Mouse (Mus musculus) midbrain, embryonic 14.5 days (tissue): Measurements from ENCODE around the gene Pld1. TPM values are rescaled to one million over a fixed set of nuclear protein-coding genes. Genes with fewer than 3 reads are reported as not detected.

Experiments used
- ATAC-seq: fragments of 200-750 bp; cut with Nextera tagmentation; 2 replicates; pipeline ENCODE4 v1.8.0; 2017; ENCODE audit warnings: moderate number of reproducible peaks, moderate library complexity; ENCODE audit not compliant: low FRiP score, low TSS enrichment
- DNase-seq: peaks from one replicate; pipeline ENCODE4 v3.0.0-alpha.2; 2015
- H3K27ac ChIP-seq: fragments of 300-500 bp; sonication (generic); replicated peaks from 2 replicates; pipeline ENCODE4 v1.5.1; 2014; ENCODE audit warnings: mild to moderate bottlenecking, low read depth, low read length, moderate library complexity
- H3K27me3 ChIP-seq: fragments of 300-500 bp; sonication (generic); 2 replicates; pipeline ENCODE4 v1.6.1; 2014; ENCODE audit warnings: low read length, control low read depth, mixed read lengths; ENCODE audit not compliant: control insufficient read depth, insufficient read depth
- H3K36me3 ChIP-seq: fragments of 300-500 bp; sonication (generic); 2 replicates; pipeline ENCODE4 v1.6.1; 2014; ENCODE audit warnings: low read length, control low read depth; ENCODE audit not compliant: control insufficient read depth, insufficient read depth
- H3K4me1 ChIP-seq: fragments of 300-500 bp; sonication (generic); 2 replicates; pipeline ENCODE4 v1.6.1; 2014; ENCODE audit warnings: mild to moderate bottlenecking, antibody characterized with exemption, low read length, control low read depth; ENCODE audit not compliant: control insufficient read depth, insufficient read depth
- H3K4me2 ChIP-seq: fragments of 300-500 bp; sonication (generic); 2 replicates; pipeline ENCODE4 v1.6.1; 2014; ENCODE audit warnings: mild to moderate bottlenecking, low read length, moderate library complexity
- H3K4me3 ChIP-seq: fragments of 300-500 bp; sonication (generic); replicated peaks from 2 replicates; pipeline ENCODE4 v1.5.1; 2014; ENCODE audit warnings: low read depth, low read length
- H3K9ac ChIP-seq: fragments of 300-500 bp; sonication (generic); replicated peaks from 2 replicates; pipeline ENCODE4 v1.6.1; 2014; ENCODE audit warnings: mild to moderate bottlenecking, low read length, moderate library complexity
- H3K9me3 ChIP-seq: fragments of 300-500 bp; sonication (generic); 2 replicates; pipeline ENCODE4 v1.6.1; 2016; ENCODE audit warnings: low read length, control low read depth, mixed read lengths; ENCODE audit not compliant: control insufficient read depth
- WGBS: fragments of 180-500 bp; shearing (Covaris S2); extraction: QIAGEN DNeasy Blood & Tissue Kit; methylation state at CpG from one replicate; pipeline ENCODE4 v1.1.7; 2014; 5-methylcytosine and 5-hydroxymethylcytosine counted together
- polyA plus RNA-seq: library from polyadenylated mRNA; unstranded; fragments of >200 nt; fragmentation: Nextera tagmentation; extraction: Ambion mirVana; gene quantifications from 2 replicates; pipeline ENCODE4 v1.2.1, GENCODE M21; 2014

Pld1 gene
- polyA plus RNA-seq, 1 experiment from 2014 or later = 5.4 TPM

GRCm38 (mm10) chr3:27994175-27994990 lies 55.9 kb downstream of the Pld1 start:
- H3K4me2 ChIP-seq = no peak overlapping the region
- no peak overlapping the region for H3K27ac ChIP-seq
- WGBS = 90% methylated on average over 8 of the region's 8 CpGs
- DNase-seq (no peak), ATAC-seq (no peak)
- H3K4me1 ChIP-seq = no peaks in the 10 kb centered on the region
- H3K9me3 ChIP-seq = no peaks in the 10 kb centered on the region
- H3K9ac ChIP-seq = no peak overlapping the region
- H3K36me3 ChIP-seq = no peaks in the 10 kb centered on the region
- no peaks in the 10 kb centered on the region for H3K27me3 ChIP-seq
- H3K4me3 ChIP-seq = no peak overlapping the region

- no peak overlapping the region for H3K9ac ChIP-seq
- WGBS = 57% methylated on average over 6 of the region's 6 CpGs
- no peaks in the 10 kb centered on the region for H3K9me3 ChIP-seq
- H3K4me1 ChIP-seq = no peaks in the 10 kb centered on the region
- no peak overlapping the region for H3K4me3 ChIP-seq
- DNase-seq = no peak
- no peak for ATAC-seq
- H3K4me2 ChIP-seq = no peak overlapping the region
- no peaks in the 10 kb centered on the region for H3K36me3 ChIP-seq
- H3K27me3 ChIP-seq = no peaks in the 10 kb centered on the region
- H3K27ac ChIP-seq = no peak overlapping the region
Observed at GRCm38 (mm10) chr3:28004321-28004720, 65.8 kb downstream of the Pld1 start.

GRCm38 (mm10) chr3:28007684-28008083 lies 69.2 kb downstream of the Pld1 start:
- ATAC-seq (no peak), DNase-seq (no peak)
- Histone ChIP-seq H3K9ac (no peak overlapping the region), H3K9me3 (no peaks in the 10 kb centered on the region), H3K4me3 (no peak overlapping the region), H3K27ac (no peak overlapping the region), H3K4me1 (no peaks in the 10 kb centered on the region), H3K27me3 (no peaks in the 10 kb centered on the region), H3K36me3 (no peaks in the 10 kb centered on the region), H3K4me2 (no peak overlapping the region)
- WGBS = 90% methylated on average over 11 of the region's 11 CpGs

GRCm38 (mm10) chr3:28008369-28008768 lies 69.9 kb downstream of the Pld1 start:
- no peak overlapping the region for H3K27ac ChIP-seq
- WGBS = 87% methylated on average over 4 of the region's 4 CpGs
- DNase-seq = no peak
- no peaks in the 10 kb centered on the region for H3K36me3 ChIP-seq
- no peaks in the 10 kb centered on the region for H3K27me3 ChIP-seq
- no peak overlapping the region for H3K4me2 ChIP-seq
- no peaks in the 10 kb centered on the region for H3K4me1 ChIP-seq
- ATAC-seq = no peak
- H3K4me3 ChIP-seq = no peak overlapping the region
- H3K9ac ChIP-seq = no peak overlapping the region
- H3K9me3 ChIP-seq = no peaks in the 10 kb centered on the region

- no peak for DNase-seq
- H3K27ac ChIP-seq = no peak overlapping the region
- 84% methylated on average over 7 of the region's 7 CpGs for WGBS
Observed at GRCm38 (mm10) chr3:28012177-28012576, 73.7 kb downstream of the Pld1 start.

GRCm38 (mm10) chr3:28013441-28013840 lies 74.9 kb downstream of the Pld1 start:
- Histone ChIP-seq H3K4me3 (no peak overlapping the region), H3K27ac (no peak overlapping the region), H3K9me3 (no peaks in the 10 kb centered on the region), H3K27me3 (no peaks in the 10 kb centered on the region), H3K4me2 (no peak overlapping the region), H3K4me1 (no peaks in the 10 kb centered on the region), H3K36me3 (no peaks in the 10 kb centered on the region), H3K9ac (no peak overlapping the region)
- ATAC-seq = no peak
- DNase-seq = peak; percentile 34
- 26% methylated on average over 6 of the region's 6 CpGs for WGBS

More at GRCm38 (mm10) chr3:28012177-28012576, 73.7 kb downstream of the Pld1 start:
- no peak for ATAC-seq
- Histone ChIP-seq H3K9me3 (no peaks in the 10 kb centered on the region), H3K4me2 (no peak overlapping the region), H3K36me3 (no peaks in the 10 kb centered on the region), H3K27me3 (no peaks in the 10 kb centered on the region), H3K4me1 (no peaks in the 10 kb centered on the region), H3K9ac (no peak overlapping the region), H3K4me3 (no peak overlapping the region)

GRCm38 (mm10) chr3:28017002-28017401 lies 78.5 kb downstream of the Pld1 start:
- no peaks in the 10 kb centered on the region for H3K27me3 ChIP-seq
- H3K27ac ChIP-seq = no peak overlapping the region
- H3K9me3 ChIP-seq = no peaks in the 10 kb centered on the region
- no peak overlapping the region for H3K9ac ChIP-seq
- H3K4me1 ChIP-seq = no peaks in the 10 kb centered on the region
- H3K4me3 ChIP-seq = no peak overlapping the region
- no peak overlapping the region for H3K4me2 ChIP-seq
- no peak for DNase-seq
- 90% methylated on average over 2 of the region's 2 CpGs for WGBS
- no peak for ATAC-seq
- no peaks in the 10 kb centered on the region for H3K36me3 ChIP-seq

GRCm38 (mm10) chr3:28019727-28020126 lies 81.2 kb downstream of the Pld1 start:
- ATAC-seq (no peak), DNase-seq (no peak)
- Histone ChIP-seq H3K4me2 (no peak overlapping the region), H3K36me3 (no peaks in the 10 kb centered on the region), H3K27ac (no peak overlapping the region), H3K9ac (no peak overlapping the region), H3K9me3 (no peaks in the 10 kb centered on the region), H3K4me1 (no peaks in the 10 kb centered on the region), H3K4me3 (no peak overlapping the region), H3K27me3 (no peaks in the 10 kb centered on the region)
- WGBS = 73% methylated on average over 4 of the region's 4 CpGs

GRCm38 (mm10) chr3:28020404-28020803 lies 81.9 kb downstream of the Pld1 start:
- Histone ChIP-seq H3K4me2 (no peak overlapping the region), H3K4me1 (no peaks in the 10 kb centered on the region), H3K4me3 (no peak overlapping the region), H3K9me3 (no peaks in the 10 kb centered on the region), H3K27me3 (no peaks in the 10 kb centered on the region), H3K27ac (no peak overlapping the region), H3K36me3 (no peaks in the 10 kb centered on the region), H3K9ac (no peak overlapping the region)
- 85% methylated on average over 2 of the region's 2 CpGs for WGBS
- DNase-seq (no peak), ATAC-seq (no peak)
